Mouse (Mus musculus): Measurements from ENCODE around the gene Slc7a12.

Gene Slc7a12

DNA sequence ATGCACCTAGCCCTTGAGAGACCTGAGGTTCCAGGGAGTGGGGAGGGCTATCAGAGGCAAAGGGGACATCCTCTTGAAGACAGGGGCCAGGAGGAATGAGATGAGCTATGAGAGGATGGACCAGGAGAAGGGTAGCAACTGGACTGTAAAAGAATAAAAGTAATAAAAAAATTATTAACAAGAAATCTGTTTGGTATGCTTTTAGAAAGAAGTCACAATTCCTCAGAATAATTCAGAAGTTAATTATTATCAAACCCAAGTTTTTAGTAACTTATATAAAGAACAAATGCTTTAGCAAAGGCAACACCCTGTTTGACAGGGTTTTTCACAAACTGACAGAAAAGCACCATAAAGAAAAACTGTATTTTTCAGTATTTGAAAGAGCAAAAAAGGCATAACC lies at the start of gene Slc7a12:
Slc7a12 (plus strand) TSS at position 301 of the 400 bp plus-strand sequence.
- DNase-seq = no peak

DNA sequence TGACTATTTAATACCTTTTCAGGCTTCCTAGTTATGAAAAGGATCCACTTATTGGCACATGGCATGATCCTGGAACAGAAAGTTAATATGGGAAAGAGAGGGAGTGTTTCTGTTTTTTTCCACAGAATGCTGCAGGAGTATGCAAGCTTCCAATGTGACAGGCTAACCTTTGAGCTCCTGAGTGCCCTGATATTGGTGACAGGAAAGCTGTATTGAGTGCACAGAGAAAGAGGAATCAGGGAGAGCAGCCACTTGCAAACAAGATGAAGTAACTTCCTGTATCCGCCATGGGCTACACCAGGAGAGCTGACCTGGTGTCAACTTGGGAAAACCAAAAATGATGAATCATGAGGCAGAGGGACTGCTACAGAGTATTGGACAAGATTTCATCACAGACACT lies 48.1 kb upstream of the Slc7a12 start:
- DNase-seq = no peak

DNA sequence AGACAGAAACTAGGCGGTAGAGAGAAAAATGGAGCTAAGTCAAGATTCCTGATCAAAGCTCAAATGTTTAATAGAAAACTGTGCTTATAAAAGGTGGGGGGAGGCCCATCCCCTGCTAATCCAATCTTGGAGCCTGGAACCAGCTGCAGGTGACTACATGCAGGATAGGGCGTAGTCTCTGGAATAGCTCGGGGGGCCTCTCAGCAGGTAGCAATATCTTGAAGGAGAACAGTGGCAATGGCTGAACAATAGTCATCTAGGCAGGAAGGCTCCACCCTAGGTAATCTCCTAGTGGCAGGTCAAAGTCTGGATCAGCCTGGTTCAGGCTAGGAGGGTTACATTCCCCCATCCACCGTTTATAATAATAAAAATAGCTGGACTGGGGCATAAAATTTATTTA lies 34.5 kb upstream of the Slc7a12 start:
- no peak for DNase-seq

DNA sequence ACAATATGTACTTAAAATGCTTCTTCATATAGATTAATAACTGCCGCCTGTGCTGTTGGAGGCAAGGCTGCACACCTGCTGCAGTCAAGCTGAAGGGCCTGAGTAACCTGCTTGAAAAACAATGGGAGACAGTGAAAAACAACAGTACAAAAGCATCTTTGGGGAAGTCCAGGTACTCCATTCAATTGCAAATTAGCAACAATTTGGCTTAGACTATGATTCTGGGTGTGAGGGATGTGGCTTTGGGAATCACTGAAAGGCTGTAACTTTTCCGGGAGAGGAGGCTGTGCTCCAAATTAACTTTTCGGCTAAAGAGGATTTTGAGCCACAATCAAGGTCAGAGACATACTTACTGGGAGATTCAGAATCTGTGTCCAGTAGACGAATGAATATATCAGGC lies 33.8 kb upstream of the Slc7a12 start:
- no peak for DNase-seq

Data from thymus, postnatal 25 days (tissue).